Mouse (Mus musculus) hindbrain, embryonic 10.5 days (tissue): Measurements from ENCODE around the gene Casr. TPM values are rescaled to one million over a fixed set of nuclear protein-coding genes. Genes with fewer than 3 reads are reported as not detected.

Experiments used
- DNase-seq: peaks from one replicate; pipeline ENCODE4 v3.0.0-alpha.2; 2017; ENCODE audit warnings: low spot score
- H3K27ac ChIP-seq: fragments of 300-500 bp; sonication (generic); 2 replicates; pipeline ENCODE4 v1.5.1; 2016; ENCODE audit warnings: mild to moderate bottlenecking, moderate library complexity
- H3K27me3 ChIP-seq: fragments of 300-500 bp; sonication (generic); 2 replicates; pipeline ENCODE4 v1.6.1; 2016; ENCODE audit warnings: mild to moderate bottlenecking; ENCODE audit not compliant: poor library complexity, insufficient read depth, severe bottlenecking
- H3K36me3 ChIP-seq: fragments of 300-500 bp; sonication (generic); 2 replicates; pipeline ENCODE4 v1.6.1; 2016; ENCODE audit warnings: mild to moderate bottlenecking, moderate library complexity
- H3K4me1 ChIP-seq: fragments of 300-500 bp; sonication (generic); replicated peaks from 2 replicates; pipeline ENCODE4 v1.6.1; 2016; ENCODE audit warnings: mild to moderate bottlenecking
- H3K4me3 ChIP-seq: fragments of 300-500 bp; sonication (generic); 2 replicates; pipeline ENCODE4 v1.5.1; 2016; ENCODE audit warnings: mild to moderate bottlenecking, moderate library complexity
- H3K9me3 ChIP-seq: fragments of 300-500 bp; sonication (generic); 2 replicates; pipeline ENCODE4 v1.6.1; 2016; ENCODE audit warnings: mild to moderate bottlenecking, moderate library complexity
- WGBS: fragments of 180-500 bp; shearing (Covaris S2); methylation state at CpG from one replicate; pipeline ENCODE4 v1.1.7; 2016; 5-methylcytosine and 5-hydroxymethylcytosine counted together
- polyA plus RNA-seq: library from polyadenylated mRNA; unstranded; fragments of >200 nt; fragmentation: Nextera tagmentation; extraction: Ambion mirVana; gene quantifications from 2 replicates; pipeline ENCODE4 v1.2.1, GENCODE M21; 2016

Casr gene
- polyA plus RNA-seq, 1 experiment from 2014 or later = 0.04 TPM

DNA sequence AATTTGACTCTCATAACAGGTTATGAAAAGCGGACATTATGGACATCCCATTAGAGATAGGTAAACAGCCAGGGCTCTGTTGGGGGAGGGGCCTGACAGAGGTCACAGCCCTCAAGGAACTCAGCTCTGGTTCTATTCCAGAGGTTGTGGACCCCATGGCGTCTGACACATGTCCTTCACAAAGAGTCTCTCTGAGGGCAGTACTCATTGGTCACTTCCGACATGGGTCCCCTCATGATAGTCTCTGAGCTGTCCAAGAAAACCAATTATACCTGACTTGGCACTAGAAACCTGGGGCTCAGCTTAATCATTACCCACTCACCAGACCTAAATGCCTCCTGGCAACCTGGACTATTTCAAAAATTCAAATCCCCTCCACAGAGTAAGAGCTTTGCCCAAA lies 18.9 kb downstream of the Casr start:
- H3K9me3 ChIP-seq = no peaks in the 10 kb centered on the region
- no peak overlapping the region for H3K27ac ChIP-seq
- WGBS = 79% methylated on average over 3 of the region's 3 CpGs
- no peaks in the 10 kb centered on the region for H3K36me3 ChIP-seq
- no peak for DNase-seq
- no peaks in the 10 kb centered on the region for H3K4me1 ChIP-seq
- H3K4me3 ChIP-seq = no peak overlapping the region
- no peaks in the 10 kb centered on the region for H3K27me3 ChIP-seq

GRCm38 (mm10) chr16:36540834-36541233 lies 21.1 kb downstream of the Casr start:
- Histone ChIP-seq H3K27ac (no peak overlapping the region), H3K4me3 (no peak overlapping the region), H3K36me3 (no peaks in the 10 kb centered on the region), H3K9me3 (no peaks in the 10 kb centered on the region), H3K4me1 (no peaks in the 10 kb centered on the region), H3K27me3 (no peaks in the 10 kb centered on the region)
- no peak for DNase-seq
- 62% methylated on average over 6 of the region's 6 CpGs for WGBS

DNA sequence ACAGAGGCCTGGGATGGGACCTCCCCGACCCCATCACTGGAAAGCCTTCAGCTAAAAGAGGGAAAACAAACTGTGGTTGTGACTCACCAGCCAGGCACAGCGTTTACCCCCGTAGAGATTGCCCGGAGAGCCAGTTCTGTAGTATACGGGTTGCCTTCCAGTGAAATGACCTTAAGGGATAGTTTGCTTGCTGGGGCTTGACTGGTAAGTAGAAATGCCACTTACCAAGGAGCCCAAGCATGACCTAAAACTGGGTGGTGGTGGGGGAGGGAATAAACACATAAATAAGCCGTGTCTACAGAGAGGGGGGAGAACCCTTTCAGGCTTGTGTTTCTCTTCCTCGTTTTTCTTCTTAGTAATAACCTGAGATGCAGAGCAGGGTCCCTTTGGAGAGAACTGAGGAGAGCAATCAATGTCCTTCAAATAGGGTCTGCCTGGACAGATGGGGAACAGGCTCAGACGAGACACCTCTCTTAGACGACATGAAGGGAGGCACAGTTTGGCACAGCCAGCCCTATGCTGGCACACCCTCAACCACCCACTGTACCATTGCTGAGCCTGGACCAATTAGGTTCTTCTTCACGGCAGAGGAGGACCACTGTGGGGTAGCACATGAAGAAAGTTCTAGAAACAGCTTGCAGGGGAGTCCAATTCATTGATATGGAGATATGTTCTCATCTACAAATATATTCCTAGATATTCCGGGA lies 28.8 kb downstream of the Casr start:
- H3K4me1 ChIP-seq = no peaks in the 10 kb centered on the region; the same call in 1 of the 2 replicates
- H3K36me3 ChIP-seq = no peaks in the 10 kb centered on the region
- DNase-seq = no peak
- H3K4me3 ChIP-seq = no peak overlapping the region
- H3K27ac ChIP-seq = no peak overlapping the region
- H3K27me3 ChIP-seq = no peaks in the 10 kb centered on the region
- H3K9me3 ChIP-seq = no peaks in the 10 kb centered on the region
- WGBS = 66% methylated on average over 11 of the region's 11 CpGs

GRCm38 (mm10) chr16:36532046-36532445 lies 29.9 kb downstream of the Casr start:
- no peaks in the 10 kb centered on the region for H3K27me3 ChIP-seq
- H3K27ac ChIP-seq = no peak overlapping the region
- H3K36me3 ChIP-seq = no peaks in the 10 kb centered on the region
- 63% methylated on average over 4 of the region's 4 CpGs for WGBS
- no peak overlapping the region for H3K4me3 ChIP-seq
- no peaks in the 10 kb centered on the region; the same call in 1 of the 2 replicates for H3K4me1 ChIP-seq
- DNase-seq = no peak
- H3K9me3 ChIP-seq = no peaks in the 10 kb centered on the region

DNA sequence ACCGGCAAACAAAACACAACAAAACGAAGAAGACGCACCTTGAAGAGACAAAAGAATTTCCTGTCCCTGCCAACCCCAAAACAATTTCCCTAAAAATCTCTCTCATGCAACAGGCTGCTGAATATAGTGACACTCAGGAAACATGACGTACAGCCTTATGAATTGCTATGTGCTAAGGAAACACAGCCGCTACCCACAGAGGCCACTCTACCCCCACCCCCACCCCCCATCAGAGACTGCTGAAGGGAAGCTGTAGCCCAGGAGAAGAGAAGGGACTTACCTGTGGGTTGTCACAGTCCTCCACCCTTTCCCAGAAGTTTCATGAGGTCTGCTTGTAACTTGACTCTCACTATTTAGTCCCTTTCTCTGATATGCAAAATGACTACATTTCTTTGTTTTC lies 30.3 kb downstream of the Casr start:
- WGBS = 78% methylated on average over 5 of the region's 5 CpGs
- DNase-seq = no peak
- H3K27ac ChIP-seq = no peak overlapping the region

GRCm38 (mm10) chr16:36530566-36531552 lies 31.1 kb downstream of the Casr start:
- no peaks in the 10 kb centered on the region for H3K27me3 ChIP-seq
- 78% methylated on average over 15 of the region's 15 CpGs for WGBS
- DNase-seq = no peak

More for the DNA sequence above, 30.3 kb downstream of the Casr start:
- H3K27me3 ChIP-seq = no peaks in the 10 kb centered on the region
- no peak overlapping the region for H3K4me3 ChIP-seq
- H3K4me1 ChIP-seq = no peaks in the 10 kb centered on the region; the same call in 1 of the 2 replicates
- no peaks in the 10 kb centered on the region for H3K36me3 ChIP-seq
- H3K9me3 ChIP-seq = no peaks in the 10 kb centered on the region

GRCm38 (mm10) chr16:36528822-36529221 lies 33.1 kb downstream of the Casr start:
- H3K27me3 ChIP-seq = no peaks in the 10 kb centered on the region
- H3K36me3 ChIP-seq = no peaks in the 10 kb centered on the region
- H3K9me3 ChIP-seq = no peaks in the 10 kb centered on the region
- DNase-seq = no peak
- H3K4me1 ChIP-seq = no peaks in the 10 kb centered on the region; the same call in 1 of the 2 replicates
- no peak overlapping the region for H3K4me3 ChIP-seq
- H3K27ac ChIP-seq = no peak overlapping the region
- WGBS = 85% methylated on average over 3 of the region's 3 CpGs

More at GRCm38 (mm10) chr16:36530566-36531552, 31.1 kb downstream of the Casr start:
- Histone ChIP-seq H3K4me3 (no peak overlapping the region), H3K4me1 (no peaks in the 10 kb centered on the region; the same call in 1 of the 2 replicates), H3K36me3 (no peaks in the 10 kb centered on the region), H3K27ac (no peak overlapping the region), H3K9me3 (no peaks in the 10 kb centered on the region)

- H3K27ac ChIP-seq = no peak overlapping the region
- H3K36me3 ChIP-seq = no peaks in the 10 kb centered on the region
- DNase-seq = no peak
- no peak overlapping the region for H3K4me3 ChIP-seq
- H3K4me1 ChIP-seq = no peaks in the 10 kb centered on the region
- H3K9me3 ChIP-seq = no peaks in the 10 kb centered on the region
- H3K27me3 ChIP-seq = no peaks in the 10 kb centered on the region
- WGBS = 60% methylated on average over 6 of the region's 6 CpGs
Measured at GRCm38 (mm10) chr16:36526596-36527282, 35.2 kb downstream of the Casr start.

GRCm38 (mm10) chr16:36523095-36523494 lies 38.8 kb downstream of the Casr start:
- no peak for DNase-seq
- WGBS = 73% methylated on average over 5 of the region's 5 CpGs
- H3K9me3 ChIP-seq = no peaks in the 10 kb centered on the region

DNA sequence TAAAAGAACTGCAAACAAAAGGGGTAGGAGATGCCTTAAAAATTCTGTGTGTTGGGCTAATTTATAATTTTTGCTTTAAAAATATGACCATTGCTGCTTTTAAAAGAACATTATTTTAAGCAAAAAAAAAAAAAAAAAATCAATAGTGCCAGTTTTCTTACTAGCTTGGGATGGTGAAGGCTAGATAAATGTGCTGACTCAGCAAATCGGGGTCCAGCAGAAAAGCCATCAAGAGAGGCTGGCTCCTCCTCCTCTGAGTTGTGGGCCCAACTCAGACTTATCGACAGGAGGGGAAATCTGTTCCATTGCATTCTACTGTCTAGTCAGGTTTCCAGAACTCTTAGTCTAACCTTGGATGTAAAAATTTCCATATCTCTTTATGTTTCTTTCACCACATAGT lies 45.6 kb downstream of the Casr start:
- Histone ChIP-seq H3K4me3 (no peak overlapping the region), H3K9me3 (no peaks in the 10 kb centered on the region), H3K36me3 (no peaks in the 10 kb centered on the region), H3K27ac (no peak overlapping the region), H3K27me3 (no peaks in the 10 kb centered on the region), H3K4me1 (no peaks in the 10 kb centered on the region)
- WGBS = 80% methylated on average over 2 of the region's 2 CpGs
- DNase-seq = no peak

More at GRCm38 (mm10) chr16:36523095-36523494, 38.8 kb downstream of the Casr start:
- Histone ChIP-seq H3K4me1 (no peaks in the 10 kb centered on the region), H3K27me3 (no peaks in the 10 kb centered on the region), H3K27ac (no peak overlapping the region), H3K4me3 (no peak overlapping the region), H3K36me3 (no peaks in the 10 kb centered on the region)

DNA sequence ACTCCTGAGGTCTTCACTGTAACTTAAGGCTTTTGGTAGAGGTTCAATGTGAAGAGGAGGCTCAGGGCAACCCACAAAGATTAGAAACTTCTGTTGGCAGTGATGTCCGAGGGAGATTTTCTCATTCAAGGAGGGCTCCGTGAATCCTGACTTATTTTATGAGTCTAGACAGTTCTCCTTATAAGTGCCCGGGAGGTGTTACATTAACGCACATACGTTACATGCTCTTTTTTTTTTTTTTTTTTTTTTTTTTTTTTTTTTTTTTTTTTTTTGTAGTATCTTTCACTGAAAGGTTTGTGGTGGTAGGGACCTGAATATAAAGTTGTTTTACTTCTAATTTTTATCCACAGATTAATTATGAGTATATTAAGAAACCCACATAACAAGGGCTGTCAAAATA lies 54.6 kb downstream of the Casr start:
- H3K4me3 ChIP-seq = no peak overlapping the region
- 90% methylated on average over 5 of the region's 5 CpGs for WGBS
- no peaks in the 10 kb centered on the region for H3K36me3 ChIP-seq
- no peaks in the 10 kb centered on the region for H3K9me3 ChIP-seq
- H3K27me3 ChIP-seq = no peaks in the 10 kb centered on the region
- DNase-seq = no peak
- no peaks in the 10 kb centered on the region for H3K4me1 ChIP-seq
- H3K27ac ChIP-seq = no peak overlapping the region

- no peak for DNase-seq
- Histone ChIP-seq H3K9me3 (no peaks in the 10 kb centered on the region), H3K4me1 (no peaks in the 10 kb centered on the region), H3K4me3 (no peak overlapping the region), H3K36me3 (no peaks in the 10 kb centered on the region), H3K27ac (no peak overlapping the region), H3K27me3 (no peaks in the 10 kb centered on the region)
Measured at GRCm38 (mm10) chr16:36506827-36507226, 55.1 kb downstream of the Casr start.
